Mouse (Mus musculus): ENCODE results near the gene Tmem251.

Tmem251 gene

DNA sequence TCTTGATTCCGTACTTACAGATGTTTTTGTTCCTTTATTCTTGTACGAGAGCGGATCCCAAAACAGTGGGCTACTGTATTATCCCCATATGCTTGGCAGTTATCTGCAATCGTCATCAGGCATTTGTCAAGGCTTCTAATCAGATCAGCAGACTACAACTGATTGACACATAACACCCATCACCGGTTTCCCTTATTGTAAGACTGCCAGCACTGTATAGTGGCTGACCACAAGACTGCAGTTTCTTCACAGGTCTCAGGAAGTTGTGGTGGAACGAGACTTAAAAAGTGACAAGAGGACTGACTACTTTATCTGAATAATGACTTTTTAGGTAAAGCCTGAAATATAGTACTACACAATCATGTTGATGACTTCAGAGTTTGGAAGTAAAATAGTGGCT lies 1.3 kb downstream of the Tmem251 start:
- no peak for ATAC-seq (ENCODE audit: insufficient number of reproducible peaks, low FRiP score, low TSS enrichment)

DNA sequence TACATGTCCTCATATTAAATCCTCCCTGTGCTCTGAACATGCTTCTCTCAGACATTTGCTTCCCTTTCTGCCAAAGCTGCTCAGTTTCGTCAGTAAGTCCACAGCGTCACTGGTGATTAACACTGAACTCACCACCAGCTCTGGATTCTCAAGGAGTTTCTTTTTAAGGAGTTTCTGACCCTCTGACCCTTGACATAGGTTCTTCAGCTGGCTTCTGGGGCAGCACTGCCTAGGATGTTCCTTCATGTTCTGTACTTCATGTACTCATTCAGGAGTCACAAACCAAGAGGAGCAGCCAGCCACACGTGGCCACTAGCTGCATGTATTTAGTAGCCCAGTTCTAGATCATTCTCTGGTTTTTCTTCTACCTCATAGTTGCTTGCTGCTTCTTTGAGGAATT lies 4.7 kb downstream of the Tmem251 start:
- no peak for ATAC-seq (ENCODE audit: insufficient number of reproducible peaks, low FRiP score, low TSS enrichment)

DNA sequence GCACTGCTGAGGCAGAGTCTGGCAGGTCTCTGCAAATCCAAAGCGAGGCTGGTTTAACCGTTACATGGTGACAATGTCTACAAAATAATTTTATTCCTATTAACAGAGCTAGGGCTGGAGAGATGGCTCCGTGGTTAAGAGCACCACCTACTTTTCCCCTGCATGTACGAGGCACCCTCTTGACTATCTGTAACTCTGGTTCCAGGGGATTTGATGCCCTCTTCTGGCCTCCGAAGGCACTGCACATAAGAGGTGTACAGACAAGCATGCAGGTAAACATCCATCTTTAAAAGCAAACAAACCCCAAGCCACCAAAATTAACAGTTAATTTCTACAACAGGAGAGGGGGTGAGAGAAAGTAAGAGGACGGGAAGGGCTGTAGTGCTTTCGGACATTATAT lies 12.7 kb downstream of the Tmem251 start:
- ATAC-seq (ENCODE audit: insufficient number of reproducible peaks, low FRiP score, low TSS enrichment) = no peak

DNA sequence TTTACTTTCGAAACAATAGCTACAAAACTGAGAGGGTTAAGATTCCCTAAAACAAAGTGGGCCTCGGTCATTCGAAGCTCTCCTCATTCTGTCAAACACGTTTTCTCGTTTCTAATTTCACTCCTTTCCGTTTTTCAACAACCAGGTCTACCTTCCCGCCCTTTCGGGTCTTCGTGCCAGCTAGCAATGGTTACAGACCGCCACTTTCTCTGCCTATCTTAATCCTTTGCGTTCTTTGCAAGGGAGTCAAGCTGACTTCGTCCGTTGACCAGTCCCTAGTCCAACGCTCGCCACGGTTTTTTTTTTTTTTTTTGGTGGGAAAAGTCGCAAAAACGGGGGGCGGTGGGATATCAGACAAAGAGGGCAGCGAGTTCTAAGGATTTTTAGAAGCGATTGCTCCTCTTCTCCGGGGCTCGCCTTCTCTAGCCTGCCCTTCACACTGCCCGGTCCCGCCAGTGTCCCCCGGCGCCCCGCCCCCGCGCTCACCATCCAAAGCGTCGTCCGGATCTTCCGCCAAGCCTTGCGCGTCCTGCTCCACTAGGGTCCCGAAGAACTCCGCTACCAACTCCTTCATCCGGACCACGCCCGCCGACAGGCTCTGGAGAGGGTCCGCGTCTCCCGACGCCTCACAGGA lies 13.6 kb downstream of the Tmem251 start:
- ATAC-seq (ENCODE audit: insufficient number of reproducible peaks, low FRiP score, low TSS enrichment) = peak; percentile 85

DNA sequence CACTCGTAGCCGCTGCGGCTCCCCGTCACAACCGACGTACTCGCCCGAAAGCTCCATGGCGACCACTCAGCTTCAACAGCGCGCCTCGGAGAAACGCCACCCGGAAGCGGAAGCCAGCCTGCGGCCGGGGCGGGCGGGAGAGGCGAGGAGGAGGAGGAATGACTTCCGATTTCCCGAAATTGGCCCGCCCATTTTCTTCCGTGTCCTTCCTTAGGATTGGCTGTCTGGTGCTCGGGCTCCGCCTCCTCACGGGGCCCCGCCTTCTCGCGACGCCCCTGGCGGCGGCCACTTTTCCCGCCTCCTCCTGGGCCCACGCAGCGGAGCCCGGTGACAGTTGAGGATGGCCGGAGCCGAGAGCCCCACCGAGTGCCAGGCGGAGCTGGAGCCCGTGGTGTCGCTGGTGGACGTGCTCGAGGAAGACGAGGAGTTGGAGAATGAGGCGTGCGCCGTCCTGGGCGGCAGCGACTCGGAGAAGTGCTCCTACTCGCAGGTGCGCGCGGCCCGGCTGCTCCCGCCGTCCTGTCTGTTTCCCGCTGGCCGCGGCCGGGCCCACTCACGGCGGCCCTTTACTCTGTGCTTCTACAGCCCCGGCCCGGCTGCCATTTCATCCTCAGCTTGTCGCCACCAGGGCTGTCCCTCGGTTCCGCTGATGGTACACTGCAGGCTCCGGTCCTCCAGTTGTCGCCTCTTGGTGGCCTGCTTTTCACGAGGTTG lies 14.3 kb downstream of the Tmem251 start, which contains the start of the genes Gm28051, Gon7 and Ubr7:
Gm28051 (minus strand) TSS at position 77 of the 714 bp plus-strand sequence.
Gon7 (minus strand) TSS at position 115 of the 714 bp plus-strand sequence.
Ubr7 (plus strand) TSS at position 279 of the 714 bp plus-strand sequence.
- peak; percentile 97 for ATAC-seq (ENCODE audit: insufficient number of reproducible peaks, low FRiP score, low TSS enrichment)

DNA sequence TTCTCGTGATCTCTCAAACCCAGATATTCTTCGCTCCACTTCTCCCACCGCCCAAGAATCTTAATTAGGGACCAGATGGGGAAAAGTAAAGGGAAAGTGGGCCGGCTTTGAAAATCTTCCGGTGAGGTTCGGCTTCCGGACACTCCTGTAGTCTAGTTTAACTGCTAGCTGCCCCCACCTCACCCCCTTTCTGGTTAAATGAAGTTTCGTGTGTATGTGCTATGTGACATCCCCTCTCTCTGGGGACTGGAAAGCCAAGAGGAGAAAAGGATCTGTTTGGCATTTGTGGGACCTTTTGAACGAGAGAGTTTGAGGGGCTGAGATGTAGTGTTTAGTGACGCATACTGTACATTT lies 14.8 kb downstream of the Tmem251 start, which contains the start of gene Gm20604:
Gm20604 (minus strand) TSS at position 270 of the 354 bp plus-strand sequence.
- ATAC-seq (ENCODE audit: insufficient number of reproducible peaks, low FRiP score, low TSS enrichment) = no peak

DNA sequence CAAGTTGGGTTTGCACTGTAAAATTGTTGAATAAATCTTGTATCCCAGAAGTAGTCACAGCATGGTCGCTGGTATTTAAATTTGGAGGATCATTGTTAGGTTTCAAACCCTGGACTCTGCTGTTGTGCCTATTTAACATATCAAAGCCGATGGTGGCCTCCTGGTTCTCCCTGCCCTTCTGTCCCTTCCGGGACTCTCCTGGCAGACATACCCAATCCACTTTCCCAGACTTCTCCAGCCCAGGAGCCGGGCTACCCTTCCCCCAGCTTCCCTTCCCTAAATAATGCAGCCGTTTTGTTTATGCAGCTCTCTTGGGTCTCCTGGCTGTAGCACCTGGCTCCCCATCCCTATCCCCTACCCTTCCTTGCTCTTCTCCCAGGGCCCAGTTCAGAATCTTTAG lies 15.4 kb downstream of the Tmem251 start:
- ATAC-seq (ENCODE audit: insufficient number of reproducible peaks, low FRiP score, low TSS enrichment) = no peak

DNA sequence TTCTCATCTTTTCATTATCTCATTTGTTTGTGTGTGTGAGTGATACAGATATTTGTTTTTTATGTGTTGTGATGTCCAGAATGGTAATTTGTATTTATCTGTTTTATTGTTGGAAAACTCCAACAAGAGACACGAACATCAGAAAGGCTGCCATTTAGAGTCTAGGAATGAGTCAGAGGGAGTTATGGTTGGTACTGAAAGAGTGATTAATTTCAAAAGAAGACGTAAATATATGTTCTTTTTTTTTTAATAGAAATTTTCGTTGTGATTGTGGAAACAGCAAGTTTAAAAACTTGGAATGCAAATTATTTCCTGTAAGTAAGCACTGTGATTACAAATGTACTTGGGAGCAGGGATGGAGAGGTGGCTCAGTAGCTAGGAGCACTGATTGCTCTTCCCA lies 18.1 kb downstream of the Tmem251 start:
- no peak for ATAC-seq (ENCODE audit: insufficient number of reproducible peaks, low FRiP score, low TSS enrichment)

DNA sequence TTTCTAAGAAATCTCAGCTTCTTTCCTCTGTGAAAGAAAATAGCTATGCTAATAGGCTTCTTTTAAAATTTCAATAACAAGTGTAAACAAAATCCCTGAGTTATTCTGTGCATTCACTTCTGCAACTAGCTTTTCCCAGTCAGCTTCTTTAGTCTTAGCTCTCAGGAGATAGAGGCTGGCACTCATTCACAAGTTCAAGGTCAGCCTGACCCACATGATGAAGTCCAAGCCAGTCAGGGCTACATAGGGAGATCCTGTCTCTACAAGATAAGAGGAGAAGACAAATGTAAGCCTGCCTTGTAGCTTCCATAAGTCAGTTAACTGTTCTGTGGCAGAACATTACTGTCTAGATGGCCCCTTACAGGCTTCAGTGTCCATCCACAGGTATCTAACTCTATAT lies 20.1 kb downstream of the Tmem251 start:
- ATAC-seq (ENCODE audit: insufficient number of reproducible peaks, low FRiP score, low TSS enrichment) = no peak

DNA sequence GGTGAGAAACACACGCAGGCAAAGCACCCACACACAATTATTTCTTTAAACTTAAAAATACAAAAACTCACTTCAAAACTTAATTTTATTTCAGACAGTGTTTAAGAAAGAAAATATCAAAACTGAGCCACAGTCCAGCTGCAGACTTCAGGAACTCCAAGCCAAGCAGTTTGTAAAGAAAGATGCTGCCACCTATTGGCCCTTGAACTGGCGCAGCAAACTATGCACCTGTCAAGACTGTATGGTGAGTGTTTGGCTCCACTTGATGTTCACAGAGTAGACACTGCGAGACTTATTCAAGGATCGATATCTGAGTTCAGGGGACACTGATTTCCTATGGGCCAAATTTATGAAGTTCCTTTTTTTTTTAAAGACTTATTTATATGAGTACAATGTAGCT lies 25.4 kb downstream of the Tmem251 start:
- ATAC-seq (ENCODE audit: insufficient number of reproducible peaks, low FRiP score, low TSS enrichment) = no peak

DNA sequence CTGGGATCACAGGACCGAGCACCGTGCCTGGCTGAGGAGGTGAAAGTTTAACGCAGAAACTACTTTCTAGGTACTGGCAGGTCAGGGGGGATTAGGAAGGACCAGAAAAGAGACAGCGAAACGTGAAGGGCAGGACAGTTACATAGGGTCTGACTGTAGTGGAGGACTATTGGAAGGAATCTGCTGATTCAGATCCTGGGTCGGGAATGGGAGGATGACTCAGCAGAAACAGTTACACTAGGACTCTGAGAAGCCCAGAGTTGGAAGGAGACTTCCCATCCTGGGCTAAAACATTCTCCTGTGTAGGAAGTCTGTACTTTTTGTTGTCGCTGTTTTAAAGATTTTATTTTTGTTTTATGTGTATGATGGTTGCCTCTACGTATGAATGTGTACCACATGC lies 28.0 kb downstream of the Tmem251 start:
- no peak for ATAC-seq (ENCODE audit: insufficient number of reproducible peaks, low FRiP score, low TSS enrichment)

DNA sequence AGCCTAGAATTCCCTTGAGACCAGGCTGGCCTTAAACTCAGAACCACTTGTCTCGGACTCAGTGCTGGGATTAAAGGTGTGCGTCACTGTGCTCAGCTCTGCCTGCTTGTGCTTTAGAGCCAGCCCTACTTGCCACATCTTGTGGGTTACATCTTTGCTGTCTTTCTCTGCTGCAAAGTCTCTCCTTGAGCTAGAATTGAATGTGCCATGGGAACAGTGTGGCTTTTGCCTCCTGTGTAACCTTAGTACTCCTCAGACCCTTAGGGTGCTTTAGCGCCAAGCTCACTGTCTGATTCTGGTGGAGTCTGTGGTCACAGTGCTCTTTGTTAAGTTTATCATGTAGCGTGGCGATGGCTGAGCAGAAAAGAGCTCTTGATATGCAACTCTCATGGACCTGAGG lies 29.1 kb downstream of the Tmem251 start:
- ATAC-seq (ENCODE audit: insufficient number of reproducible peaks, low FRiP score, low TSS enrichment) = no peak

DNA sequence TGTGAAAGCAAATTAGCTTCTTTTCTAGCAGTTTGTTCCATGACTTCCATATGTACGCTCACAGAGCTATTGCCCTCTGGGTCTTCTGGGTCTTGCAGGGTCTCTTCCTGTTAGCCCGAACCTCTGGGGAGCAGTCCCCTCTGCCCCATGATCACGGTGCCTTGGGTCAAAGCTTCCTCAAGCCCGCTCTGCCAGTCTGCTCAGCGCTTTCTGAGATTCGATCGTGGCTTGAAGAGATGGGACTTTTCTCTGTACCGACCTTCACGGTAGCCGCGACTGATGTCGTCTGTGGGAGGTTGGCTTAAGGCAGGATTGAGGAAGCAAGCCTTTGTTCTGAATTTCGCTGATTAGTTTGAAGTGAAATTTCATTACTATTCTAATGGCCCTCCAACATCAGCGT lies 32.5 kb downstream of the Tmem251 start:
- no peak for ATAC-seq (ENCODE audit: insufficient number of reproducible peaks, low FRiP score, low TSS enrichment)

DNA sequence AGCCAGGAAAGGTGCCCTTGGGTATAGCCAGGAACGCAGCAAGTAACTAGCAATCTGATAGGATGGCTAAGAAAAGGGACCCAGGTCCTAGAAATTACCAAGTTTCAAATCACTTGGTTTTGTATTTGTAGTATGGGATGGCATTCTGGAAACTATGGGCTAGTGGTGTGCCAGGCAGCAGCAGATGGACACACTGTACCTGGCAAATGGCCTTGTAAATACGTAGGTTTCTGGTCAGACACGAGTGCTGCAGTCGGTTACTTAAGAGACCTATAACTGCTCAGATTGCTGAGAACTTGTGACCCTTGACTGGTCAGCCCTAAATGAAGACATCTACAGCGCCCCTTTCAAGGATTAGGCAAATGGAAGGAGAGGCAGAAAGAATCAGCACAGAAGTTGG lies 34.6 kb downstream of the Tmem251 start:
- no peak for ATAC-seq (ENCODE audit: insufficient number of reproducible peaks, low FRiP score, low TSS enrichment)

DNA sequence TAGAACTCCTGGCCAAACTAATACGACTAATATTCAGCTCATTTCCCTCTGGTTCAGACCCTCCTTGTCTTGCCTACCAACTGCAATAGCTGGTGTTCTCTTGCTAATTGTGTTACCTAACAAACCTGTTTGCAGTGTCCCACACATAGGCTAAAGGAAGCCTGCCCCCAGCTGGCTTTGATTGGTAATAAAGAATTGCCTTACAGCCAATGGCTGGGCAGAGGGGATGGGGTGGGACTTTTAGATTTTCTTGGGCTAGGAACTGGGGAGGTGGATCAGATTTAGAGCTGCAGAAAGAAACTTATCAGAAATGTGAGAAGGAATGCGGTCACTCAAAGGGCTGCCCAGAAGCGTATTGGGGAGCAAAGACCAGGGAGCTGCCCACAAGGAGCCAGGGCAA lies 35.9 kb downstream of the Tmem251 start:
- ATAC-seq (ENCODE audit: insufficient number of reproducible peaks, low FRiP score, low TSS enrichment) = no peak

DNA sequence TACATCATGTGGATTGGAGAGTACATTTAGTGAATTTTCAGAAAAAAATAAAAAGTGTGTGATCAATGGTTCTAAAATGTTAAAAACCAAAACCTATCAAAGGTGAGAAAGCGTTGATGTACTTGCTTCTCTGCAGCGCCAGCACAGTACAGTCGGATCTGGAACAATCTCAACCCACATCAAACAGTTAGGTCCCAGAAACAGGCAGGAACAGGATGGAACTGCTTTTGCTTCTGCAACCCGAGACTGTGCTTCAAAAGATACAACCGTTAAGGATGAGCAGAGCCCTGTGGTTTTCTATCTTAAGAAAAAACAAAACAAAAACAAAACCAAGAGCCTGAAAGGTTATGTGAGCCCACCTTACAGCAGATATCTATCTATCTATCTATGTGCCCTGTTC lies 39.3 kb downstream of the Tmem251 start:
- no peak for ATAC-seq (ENCODE audit: insufficient number of reproducible peaks, low FRiP score, low TSS enrichment)

DNA sequence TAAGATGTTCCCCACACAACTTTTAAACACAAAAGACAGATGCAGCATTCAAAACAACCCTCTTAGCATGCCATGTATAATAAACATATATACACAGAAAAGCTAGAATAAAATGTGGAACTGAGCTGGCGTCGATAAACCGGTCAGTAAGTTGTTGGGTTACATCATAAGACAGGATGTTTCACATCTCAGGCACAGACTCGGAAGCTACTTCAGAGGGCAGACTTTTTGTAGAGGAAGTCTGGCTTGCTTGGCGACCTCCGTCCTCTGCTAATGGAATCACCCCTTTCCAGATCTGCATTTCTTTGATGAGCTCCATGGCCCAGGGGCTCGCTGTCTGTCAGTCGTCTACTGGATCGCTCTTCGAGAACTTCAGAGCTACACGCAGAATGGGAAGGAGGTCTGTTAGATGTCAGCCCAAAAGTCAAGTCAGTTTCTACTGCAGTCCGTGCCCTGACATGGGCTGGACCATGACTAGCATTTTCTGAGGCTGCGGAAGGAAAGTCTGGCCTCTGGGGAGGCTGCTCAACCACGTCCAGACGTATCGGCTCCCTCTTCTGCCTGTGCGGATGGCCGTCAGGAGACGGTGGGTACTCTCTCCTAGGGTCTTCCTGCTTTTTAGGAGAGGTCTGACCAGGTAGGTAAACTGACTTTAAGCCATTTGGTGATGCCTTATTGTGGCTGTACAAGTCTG lies 41.5 kb downstream of the Tmem251 start:
- ATAC-seq (ENCODE audit: insufficient number of reproducible peaks, low FRiP score, low TSS enrichment) = no peak

DNA sequence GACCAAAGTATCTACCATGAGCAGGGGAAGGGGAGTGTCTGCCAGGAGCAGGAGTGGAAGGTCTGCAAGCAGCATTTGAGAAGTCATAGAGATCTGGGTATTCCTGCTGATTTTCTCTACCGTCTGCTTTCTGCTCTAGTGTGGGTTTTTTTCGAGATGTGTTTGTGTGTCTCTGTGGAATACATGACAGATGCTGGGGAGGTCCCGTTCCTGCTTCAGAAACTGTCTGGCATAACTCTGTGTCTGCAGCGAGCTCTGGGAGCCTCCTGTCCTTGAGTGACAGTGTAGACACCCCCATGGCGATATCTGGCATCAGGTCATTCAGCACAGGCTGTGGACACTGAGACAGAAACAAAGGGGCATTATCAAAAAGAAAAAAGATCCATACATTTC lies 42.0 kb downstream of the Tmem251 start:
- no peak for ATAC-seq (ENCODE audit: insufficient number of reproducible peaks, low FRiP score, low TSS enrichment)

DNA sequence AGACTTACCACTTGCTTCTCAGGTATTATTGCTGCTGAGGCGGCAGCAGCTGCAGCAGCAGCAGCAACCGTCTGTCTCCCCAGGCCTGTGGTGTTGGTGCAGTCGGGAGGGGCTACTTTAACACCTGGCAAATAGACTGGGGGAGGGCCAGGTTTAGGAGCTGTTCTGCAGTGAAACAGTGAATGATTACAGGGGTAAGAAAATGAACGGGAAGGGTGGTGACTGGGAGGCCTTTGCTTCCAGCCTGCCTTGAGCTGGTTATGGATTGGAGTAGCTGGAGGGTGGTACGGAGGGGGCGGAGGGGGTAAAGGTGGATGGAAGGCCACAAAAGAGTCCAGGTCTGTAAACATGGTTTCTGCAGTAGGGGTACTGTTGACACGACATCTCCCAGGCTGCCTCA lies 44.4 kb downstream of the Tmem251 start:
- no peak for ATAC-seq (ENCODE audit: insufficient number of reproducible peaks, low FRiP score, low TSS enrichment)
